Mouse (Mus musculus) layer of hippocampus, postnatal 25 days (tissue): ENCODE measurements at regions not wholly inside any gene's neighbourhood (a gene's known extent, or its start where the extent isn't known, plus 50 kb on each side); places are given as distances from the start of the nearest gene placed in this dataset.

Experiments
- DNase-seq, 2 experiments: peaks; one replicate each; pipeline ENCODE4 v3.0.0; 2022; ENCODE audit warnings: mixed read lengths in 2 of 2, low spot score in 1 of 2; ENCODE audit errors: extremely low spot score in 1 of 2
- microRNA-seq, 2 experiments: library from miRNA; unstranded; fragments of <30 nt; microRNA quantifications; one replicate each; pipeline ENCODE4 v1.2.0; 2021

DNA sequence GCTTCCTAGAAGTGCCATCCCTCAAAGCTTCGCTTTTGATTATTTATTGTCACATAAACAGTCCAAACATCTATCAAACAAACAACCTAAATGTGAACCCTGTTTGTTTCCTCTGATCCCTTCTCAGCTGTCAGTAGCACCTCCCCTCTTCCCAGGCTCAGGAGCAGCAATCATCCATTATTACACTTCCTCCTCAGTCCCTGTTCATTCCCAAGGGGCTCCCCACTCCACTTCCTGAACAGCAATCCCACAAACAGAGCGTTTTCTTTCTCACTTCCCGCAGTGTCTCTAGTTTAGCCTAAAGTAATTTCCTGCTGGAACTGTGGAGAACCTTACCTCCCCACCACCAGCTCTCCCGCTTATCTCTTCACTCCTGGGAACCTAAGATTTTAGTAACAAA is 91.1 kb upstream of the Nrp1 start:
- no peak for DNase-seq

DNA sequence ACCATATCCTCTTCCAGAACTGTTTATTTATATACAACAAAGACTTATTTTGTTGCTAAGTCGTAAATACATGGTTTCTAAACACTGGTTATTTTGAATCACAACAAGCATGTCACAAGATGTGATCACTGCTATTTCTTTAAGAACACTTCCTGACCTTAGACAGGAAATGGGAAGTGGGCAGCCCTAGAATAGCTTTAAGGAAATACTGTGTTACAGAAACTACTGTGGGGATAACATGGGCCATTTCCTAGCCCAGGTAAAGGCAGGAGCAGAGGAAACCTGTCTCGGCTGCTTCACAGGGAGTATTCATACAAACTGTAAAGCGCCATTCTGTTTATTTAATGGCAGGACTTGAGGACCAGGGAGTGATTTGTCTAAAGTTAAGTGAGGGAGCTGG is 90.4 kb upstream of the Nrp1 start:
- DNase-seq = no peak

DNA sequence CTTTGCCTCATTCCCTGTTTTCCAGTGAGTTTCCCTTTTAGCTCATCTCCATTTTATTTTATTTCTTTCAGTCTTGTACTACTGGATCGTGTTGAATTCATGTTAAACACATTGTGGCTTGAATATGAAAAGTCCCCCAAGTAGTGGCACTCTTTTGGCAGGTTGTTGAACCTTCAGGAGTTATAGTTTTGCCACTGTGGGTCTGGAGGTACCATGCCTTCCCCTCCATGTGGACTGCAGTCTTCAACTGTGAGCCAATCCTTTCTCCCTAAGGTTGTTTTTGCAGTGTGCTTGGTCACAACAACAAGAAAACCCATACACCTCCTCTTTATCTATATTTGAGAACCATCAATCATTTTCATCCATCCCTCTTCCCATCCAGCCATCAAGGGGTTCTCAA is 88.9 kb upstream of the Nrp1 start:
- no peak for DNase-seq

GRCm38 (mm10) chr8:128272866-128273344 is 85.5 kb upstream of the Nrp1 start:
- DNase-seq = no peak

DNA sequence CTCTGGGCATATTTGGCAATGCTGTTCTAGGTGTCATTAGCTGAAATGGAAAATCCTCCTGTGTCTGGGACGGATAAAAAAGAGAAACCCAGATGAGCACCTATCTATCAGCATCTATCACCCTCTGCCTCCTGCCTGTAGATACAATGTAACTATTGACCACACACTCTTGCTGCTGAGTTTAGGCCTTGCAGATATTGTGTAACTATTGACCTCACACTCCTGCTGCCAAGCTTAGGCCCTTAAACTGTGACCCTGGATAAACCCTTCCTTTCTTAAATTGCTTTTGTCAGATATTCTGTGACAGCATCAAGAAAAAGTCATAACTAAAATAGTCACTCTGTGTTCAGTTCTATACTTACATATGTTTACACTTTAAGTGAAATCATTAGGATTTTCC is 81.9 kb upstream of the Nrp1 start:
- DNase-seq = no peak

DNA sequence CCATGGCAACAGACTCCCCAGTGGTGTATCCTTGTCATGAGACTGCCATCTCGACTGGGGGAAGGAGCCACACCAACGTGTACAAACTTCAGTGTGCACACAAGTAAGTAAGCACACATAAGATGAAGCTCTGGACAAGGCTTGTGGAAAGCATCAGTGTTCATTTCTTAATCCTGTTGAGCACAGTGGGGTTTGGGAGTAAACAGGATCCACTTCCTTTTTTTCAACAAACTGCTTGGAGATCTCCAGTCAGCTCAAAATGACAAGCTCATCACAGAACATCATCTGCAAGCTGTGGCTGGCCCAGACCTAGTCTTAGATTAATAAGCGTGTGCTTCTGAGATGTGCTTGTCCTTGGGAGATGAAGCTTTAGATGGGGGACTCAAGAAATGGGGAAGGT is 75.6 kb upstream of the Nrp1 start:
- no peak for DNase-seq

DNA sequence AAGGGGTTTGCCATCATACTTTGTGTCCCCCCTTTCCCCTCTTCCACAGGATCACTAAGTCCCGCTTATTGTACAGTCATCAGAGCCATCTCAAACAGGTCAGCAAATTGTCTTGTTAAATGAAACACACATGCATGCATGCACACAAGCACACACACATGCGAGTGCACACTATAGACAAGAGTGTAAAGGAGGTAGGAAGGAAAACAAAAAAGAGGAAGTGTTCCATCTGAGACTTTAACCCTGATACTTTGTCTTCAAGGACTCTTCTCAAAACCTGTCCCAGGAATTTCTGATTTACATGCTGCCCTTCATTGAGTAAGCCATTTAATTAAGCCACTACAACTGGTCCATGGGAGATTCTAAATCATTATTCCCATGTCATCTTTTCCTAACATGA is 75.0 kb upstream of the Nrp1 start:
- DNase-seq = no peak

DNA sequence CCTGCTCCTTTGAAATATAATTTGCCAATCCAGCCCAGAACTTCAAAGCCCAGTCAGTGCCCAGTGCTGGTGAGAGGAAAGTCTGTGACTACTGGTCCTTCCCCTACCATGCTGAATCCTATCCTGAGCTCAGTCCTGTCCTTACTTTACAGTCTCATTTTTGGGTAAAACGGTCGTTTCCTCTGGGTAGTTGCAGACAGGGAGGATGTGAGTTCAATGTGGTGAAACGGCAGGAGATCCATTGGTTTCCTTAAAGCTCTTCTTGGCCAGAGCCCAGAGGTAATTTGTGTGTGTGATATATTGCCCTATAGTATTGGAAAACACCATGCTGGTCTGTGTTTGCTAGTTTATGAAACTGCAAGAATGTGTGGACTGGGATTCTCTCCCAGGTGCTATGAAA is 73.6 kb upstream of the Nrp1 start:
- no peak for DNase-seq

DNA sequence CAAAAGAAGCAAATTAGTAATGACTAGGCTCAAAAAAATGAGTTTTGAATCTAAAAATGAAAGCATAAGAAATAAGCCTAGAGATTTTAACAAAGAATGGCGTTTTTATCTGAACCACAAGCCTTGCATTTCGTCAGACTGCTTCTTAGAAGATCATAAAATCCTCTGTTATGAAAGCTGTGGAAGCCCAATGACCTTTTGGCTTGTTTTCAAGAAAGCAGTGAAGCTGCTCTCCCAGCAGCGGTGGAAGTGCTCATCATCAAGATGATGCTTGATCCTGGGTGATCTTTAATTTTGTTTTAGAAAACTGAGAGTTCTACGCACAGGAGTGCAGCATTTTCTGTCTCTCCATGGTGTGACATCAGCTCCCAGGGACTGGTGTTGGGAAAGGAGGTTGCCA is 68.3 kb upstream of the Nrp1 start:
- no peak for DNase-seq

- DNase-seq = no peak
Measured at GRCm38 (mm10) chr8:128292394-128292793, 66.0 kb upstream of the Nrp1 start.

DNA sequence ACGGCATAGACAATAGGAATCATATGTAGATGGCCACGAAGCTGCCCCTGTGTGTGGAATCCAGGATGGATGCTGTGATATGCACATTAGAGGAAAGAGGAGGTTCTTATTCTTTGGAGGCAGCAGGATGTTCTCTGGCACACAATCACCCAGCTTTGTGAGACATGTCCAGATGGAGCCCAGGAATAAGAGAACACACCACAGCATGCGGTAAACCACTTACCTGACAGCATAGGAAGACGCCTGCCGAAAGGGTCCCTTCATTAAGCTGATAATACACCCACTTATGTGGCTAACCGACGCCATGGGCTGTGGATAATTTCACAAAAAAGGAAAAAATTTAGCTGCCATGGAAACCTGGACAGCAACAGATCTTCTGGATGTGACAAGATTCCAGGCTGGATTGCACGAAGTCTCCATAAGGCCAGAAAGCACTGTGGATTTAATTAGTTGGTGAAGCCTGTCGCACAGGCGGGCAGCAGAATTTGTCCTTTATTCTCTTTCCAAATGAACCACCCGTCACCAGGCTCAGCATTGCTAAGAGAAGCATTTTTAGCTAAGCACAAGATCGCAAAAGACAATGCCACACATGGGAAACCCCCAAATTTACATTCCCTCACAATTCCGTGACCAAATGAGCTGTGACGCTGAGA is 61.5 kb upstream of the Nrp1 start:
- peak; percentile 16 to 25 for DNase-seq

DNA sequence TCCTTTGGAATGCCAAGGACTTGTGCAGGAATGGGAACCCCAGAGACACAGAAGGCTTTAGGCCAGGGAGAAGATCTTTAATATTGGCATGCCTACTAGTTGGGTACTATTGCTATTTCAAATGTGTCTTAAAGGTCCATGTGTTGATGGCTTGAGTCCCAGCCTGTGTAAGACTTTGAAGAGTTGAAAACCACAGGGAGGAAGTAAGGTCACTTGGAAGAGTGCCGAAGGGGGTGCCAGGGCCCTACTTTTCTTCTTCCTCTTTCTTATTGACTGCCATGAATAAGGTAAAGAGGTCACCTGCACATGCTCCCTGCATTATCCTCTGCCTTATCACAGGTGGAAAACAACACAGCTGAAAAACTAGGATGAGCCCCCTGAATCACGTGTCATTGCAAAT is 56.1 kb upstream of the Nrp1 start:
- no peak for DNase-seq

Small RNA genes in the stretch of these regions (microRNA-seq; reads per million reads assigned to microRNA genes)
- 0 reads per million in 2 experiments for gene Mir21c
